Mouse (Mus musculus) retina, adult 2 months (tissue): Measurements from ENCODE around the gene Moxd1.

ENCODE experiments used
- DNase-seq: peaks from one replicate; pipeline ENCODE4 v3.0.0-alpha.2; 2012; ENCODE audit warnings: low read depth, low spot score

Moxd1 gene

GRCm38 (mm10) chr10:24223449-24224143 is at the start of gene Moxd1:
Gene Moxd1, plus strand, starts transcription at chr10:24223517.
- DNase-seq, result no peak

- no peak for DNase-seq
Measured at GRCm38 (mm10) chr10:24190392-24190791, 32.9 kb upstream of the Moxd1 start.

- no peak for DNase-seq
Measured at GRCm38 (mm10) chr10:24191977-24192376, 31.3 kb upstream of the Moxd1 start.

- DNase-seq, result no peak
Measured at GRCm38 (mm10) chr10:24199303-24199702, 24.0 kb upstream of the Moxd1 start.

GRCm38 (mm10) chr10:24200099-24200498 is 23.2 kb upstream of the Moxd1 start:
- DNase-seq, result no peak

GRCm38 (mm10) chr10:24210075-24210474 is 13.2 kb upstream of the Moxd1 start:
- no peak for DNase-seq

- DNase-seq, result no peak
Measured at GRCm38 (mm10) chr10:24213297-24213696, 10.0 kb upstream of the Moxd1 start.

GRCm38 (mm10) chr10:24217558-24218268 is 5.6 kb upstream of the Moxd1 start:
- DNase-seq, result no peak

- DNase-seq, result no peak
Measured at GRCm38 (mm10) chr10:24220931-24221330, 2.4 kb upstream of the Moxd1 start.

- no peak for DNase-seq
Measured at GRCm38 (mm10) chr10:24222911-24223310, 406 bp upstream of the Moxd1 start.

GRCm38 (mm10) chr10:24224591-24224990 is 1.3 kb downstream of the Moxd1 start:
- DNase-seq, result no peak

GRCm38 (mm10) chr10:24228318-24229183 is 5.2 kb downstream of the Moxd1 start:
- no peak for DNase-seq

- no peak for DNase-seq
Measured at GRCm38 (mm10) chr10:24232281-24232680, 9.0 kb downstream of the Moxd1 start.

- DNase-seq, result no peak
Measured at GRCm38 (mm10) chr10:24235426-24236283, 12.3 kb downstream of the Moxd1 start.

- DNase-seq, result no peak
Measured at GRCm38 (mm10) chr10:24246815-24247214, 23.5 kb downstream of the Moxd1 start.

GRCm38 (mm10) chr10:24248116-24248515 is 24.8 kb downstream of the Moxd1 start:
- no peak for DNase-seq

GRCm38 (mm10) chr10:24251631-24252030 is 28.3 kb downstream of the Moxd1 start:
- no peak for DNase-seq

- no peak for DNase-seq
Measured at GRCm38 (mm10) chr10:24258150-24258549, 34.8 kb downstream of the Moxd1 start.

- DNase-seq, result no peak
Measured at GRCm38 (mm10) chr10:24258885-24259284, 35.6 kb downstream of the Moxd1 start.

GRCm38 (mm10) chr10:24259794-24260590 is 36.7 kb downstream of the Moxd1 start:
- DNase-seq, result no peak
